Mouse (Mus musculus) testis, adult 2 months (tissue): ENCODE data around the gene Banf2. TPM values are rescaled to one million over a fixed set of nuclear protein-coding genes. Genes with fewer than 3 reads are reported as not detected.

Experiments
- H3K27ac ChIP-seq: fragments of 200-500 bp; 2 replicates; pipeline ENCODE4 v1.5.1; 2012; ENCODE audit warnings: low read depth, low read length; ENCODE audit not compliant: control insufficient read depth, insufficient read depth
- H3K27me3 ChIP-seq: fragments of 200-500 bp; 2 replicates; pipeline ENCODE4 v1.6.1; 2012; ENCODE audit warnings: mild to moderate bottlenecking, low read length, moderate library complexity; ENCODE audit not compliant: control insufficient read depth, insufficient read depth
- H3K36me3 ChIP-seq: fragments of 200-500 bp; 2 replicates; pipeline ENCODE4 v1.6.1; 2012; ENCODE audit warnings: mild to moderate bottlenecking, low read length; ENCODE audit not compliant: control insufficient read depth, insufficient read depth
- H3K4me1 ChIP-seq: fragments of 200-500 bp; 2 replicates; pipeline ENCODE4 v1.6.1; 2012; ENCODE audit warnings: low read length; ENCODE audit not compliant: control insufficient read depth, insufficient read depth
- H3K4me3 ChIP-seq: fragments of 200-500 bp; 2 replicates; pipeline ENCODE4 v1.5.1; 2012; ENCODE audit warnings: low read depth, mild to moderate bottlenecking, low read length, moderate library complexity, mixed read lengths; ENCODE audit not compliant: control insufficient read depth
- CTCF ChIP-seq: fragments of 200-500 bp; IDR thresholded peaks from 2 replicates; pipeline ENCODE4 v1.5.1; 2012; ENCODE audit warnings: low read depth, mild to moderate bottlenecking, inconsistent platforms, low read length, moderate library complexity; ENCODE audit not compliant: control insufficient read depth, insufficient read depth, insufficient replicate concordance
- POLR2A ChIP-seq: fragments of 200-500 bp; IDR thresholded peaks from 2 replicates; pipeline ENCODE4 v1.6.1; 2012; ENCODE audit warnings: low read depth, mild to moderate bottlenecking, inconsistent platforms, low read length, moderate library complexity; ENCODE audit not compliant: control insufficient read depth
- polyA plus RNA-seq: library from polyadenylated mRNA; depleted of rRNA; stranded (reverse); fragments of >200 nt; gene quantifications from 2 replicates; pipeline ENCODE4 v1.2.3, GENCODE M21; 2012

The Banf2 gene
- polyA plus RNA-seq, 1 experiment, result 212 TPM

DNA sequence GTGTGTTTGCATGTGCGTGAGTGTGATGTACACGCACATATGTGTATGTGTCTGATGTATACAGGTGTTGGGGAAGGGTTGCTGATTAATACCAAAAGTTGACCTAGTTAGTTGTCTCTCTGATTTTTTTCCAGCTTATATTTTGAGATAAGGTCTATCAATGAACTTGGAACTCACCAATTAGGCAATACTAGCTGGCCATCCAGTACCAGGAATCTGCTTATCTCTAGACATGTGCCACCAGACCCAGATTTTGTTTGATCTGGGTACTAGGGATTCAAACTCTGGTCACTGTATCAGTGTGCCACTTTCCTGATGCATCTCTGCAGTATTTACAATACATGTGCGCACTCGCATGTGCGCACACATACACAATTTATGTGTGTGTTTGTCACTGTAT lies 41.2 kb downstream of the Banf2 start:
- Histone ChIP-seq H3K27ac (no peak overlapping the region), H3K4me1 (no peaks in the 10 kb centered on the region), H3K4me3 (no peak overlapping the region), H3K36me3 (no peaks in the 10 kb centered on the region), H3K27me3 (no peaks in the 10 kb centered on the region)
- TF ChIP-seq CTCF (no peak), POLR2A (no peak)

DNA sequence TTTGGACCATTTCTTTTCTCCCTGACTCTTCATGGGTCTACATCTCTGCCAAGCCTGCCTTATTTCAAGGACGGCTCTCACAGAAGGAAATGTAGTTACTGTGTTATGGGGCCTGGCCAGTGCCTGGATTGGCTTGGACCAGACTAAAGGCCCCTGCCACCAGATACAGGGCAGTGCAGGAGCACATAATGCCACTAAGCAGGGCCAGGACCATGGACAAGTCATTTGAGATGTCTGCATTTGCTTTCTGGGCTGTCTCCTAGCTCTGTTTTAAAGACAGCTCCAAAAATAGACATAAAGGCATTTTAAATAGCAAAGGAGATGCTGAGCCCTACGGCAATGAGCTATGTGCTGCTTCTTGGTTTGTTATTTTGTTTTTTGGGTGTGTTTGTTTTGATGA lies 43.8 kb downstream of the Banf2 start:
- TF ChIP-seq POLR2A, result no peak
- TF ChIP-seq CTCF, result no peak

DNA sequence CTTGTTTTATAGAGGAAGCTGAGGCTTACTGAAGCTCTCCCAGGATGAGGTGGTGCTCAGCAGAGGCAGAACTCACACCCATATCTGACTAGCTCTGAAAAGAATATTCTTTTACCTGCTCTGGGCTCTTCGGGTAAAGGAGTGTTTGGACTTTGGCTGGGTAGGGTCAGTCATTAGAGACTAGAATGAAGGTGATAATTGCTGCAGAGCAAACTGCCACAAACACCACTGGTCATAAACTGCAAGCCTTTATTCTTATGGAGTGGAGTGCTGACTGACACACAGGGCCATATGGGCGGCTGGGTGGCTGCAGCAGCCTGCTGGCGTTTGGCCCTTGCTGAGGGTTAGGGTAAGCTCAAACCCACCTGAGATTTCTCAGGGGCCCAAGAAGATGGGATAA lies 46.0 kb downstream of the Banf2 start:
- H3K4me1 ChIP-seq, result no peaks in the 10 kb centered on the region
- H3K4me3 ChIP-seq, result no peak overlapping the region
- TF ChIP-seq CTCF, result no peak
- TF ChIP-seq POLR2A, result no peak
- no peaks in the 10 kb centered on the region for H3K36me3 ChIP-seq
- no peaks in the 10 kb centered on the region for H3K27me3 ChIP-seq
- H3K27ac ChIP-seq, result no peak overlapping the region

More for the DNA sequence above, 43.8 kb downstream of the Banf2 start:
- Histone ChIP-seq H3K27me3 (no peaks in the 10 kb centered on the region), H3K4me1 (no peaks in the 10 kb centered on the region), H3K27ac (no peak overlapping the region), H3K4me3 (no peak overlapping the region), H3K36me3 (no peaks in the 10 kb centered on the region)

DNA sequence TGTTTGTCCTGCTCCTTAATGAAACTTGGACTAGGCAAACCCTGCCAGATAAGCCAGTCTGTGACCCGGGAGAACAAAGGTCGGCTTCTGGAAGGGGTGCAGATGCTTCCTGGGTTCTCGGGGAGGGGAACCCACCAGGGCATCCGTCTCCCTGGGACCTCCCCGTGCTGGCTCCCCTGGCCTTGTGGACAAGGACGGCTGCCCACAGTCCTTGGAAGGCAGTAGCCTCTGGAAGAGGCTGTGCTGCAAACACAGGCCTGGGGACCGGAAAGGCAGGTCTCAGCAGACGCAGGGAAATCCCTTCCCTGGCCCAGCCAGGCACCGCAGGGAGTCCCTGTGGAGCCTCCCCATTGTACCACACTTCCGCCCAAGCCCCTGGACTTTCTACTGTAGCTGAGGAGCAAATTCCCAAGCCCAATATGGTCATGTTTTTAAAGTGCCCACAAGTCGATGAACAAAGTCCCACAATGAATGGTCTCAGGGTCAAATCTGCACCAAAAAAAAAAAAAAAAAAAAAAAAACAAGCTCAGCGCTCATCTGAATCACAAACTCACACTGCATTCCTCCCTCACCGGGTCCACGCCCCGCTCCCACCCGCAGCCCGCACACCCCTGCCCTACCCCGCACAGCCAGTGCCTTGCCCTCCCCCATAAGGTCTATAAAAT lies 53.5 kb downstream of the Banf2 start:
- Histone ChIP-seq H3K36me3 (no peaks in the 10 kb centered on the region), H3K4me3 (peak overlapping the region; percentile 59), H3K27ac (no peak overlapping the region), H3K27me3 (no peaks in the 10 kb centered on the region), H3K4me1 (peaks cover 4% of the 10 kb centered on the region; the same call in 1 of the 2 replicates)
- no peak for TF ChIP-seq CTCF
- no peak for TF ChIP-seq POLR2A

DNA sequence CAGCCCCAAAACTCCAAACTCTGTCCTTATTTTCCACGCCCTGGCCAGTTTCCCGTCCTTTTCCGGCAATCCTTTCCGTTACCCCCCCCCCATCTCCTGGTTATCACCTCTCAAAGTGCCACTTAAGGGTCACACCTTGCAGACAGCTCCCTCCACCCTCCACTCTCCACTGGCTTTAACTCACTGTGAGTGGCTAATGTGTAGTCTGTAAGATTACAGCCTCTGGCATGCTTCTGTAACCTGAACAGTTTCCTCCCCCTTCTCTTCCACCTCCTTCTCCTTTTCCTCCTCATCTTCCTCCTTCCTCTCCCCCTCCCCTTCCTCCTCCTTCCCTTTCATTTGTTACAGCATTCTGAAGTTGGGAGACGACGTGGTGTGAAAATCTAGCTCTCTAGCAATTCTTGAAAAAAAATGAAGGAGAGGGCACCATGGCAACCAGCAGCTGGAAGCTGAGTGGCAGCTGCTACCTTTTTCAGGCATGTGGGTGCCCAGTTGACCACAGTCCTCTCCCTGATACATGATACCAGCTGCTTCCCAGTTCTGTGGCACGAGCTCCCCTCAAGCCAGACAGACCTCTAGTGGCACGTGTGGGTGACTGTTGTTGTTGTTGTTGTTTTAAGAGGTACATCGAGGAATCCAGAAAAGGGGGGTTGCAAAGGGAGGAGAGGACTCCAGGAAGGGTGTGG lies 55.2 kb downstream of the Banf2 start:
- Histone ChIP-seq H3K27ac (no peak overlapping the region), H3K36me3 (no peaks in the 10 kb centered on the region), H3K4me3 (no peak overlapping the region), H3K4me1 (peaks cover 4% of the 10 kb centered on the region; the same call in 1 of the 2 replicates), H3K27me3 (no peaks in the 10 kb centered on the region)
- TF ChIP-seq POLR2A (no peak), CTCF (no peak)

DNA sequence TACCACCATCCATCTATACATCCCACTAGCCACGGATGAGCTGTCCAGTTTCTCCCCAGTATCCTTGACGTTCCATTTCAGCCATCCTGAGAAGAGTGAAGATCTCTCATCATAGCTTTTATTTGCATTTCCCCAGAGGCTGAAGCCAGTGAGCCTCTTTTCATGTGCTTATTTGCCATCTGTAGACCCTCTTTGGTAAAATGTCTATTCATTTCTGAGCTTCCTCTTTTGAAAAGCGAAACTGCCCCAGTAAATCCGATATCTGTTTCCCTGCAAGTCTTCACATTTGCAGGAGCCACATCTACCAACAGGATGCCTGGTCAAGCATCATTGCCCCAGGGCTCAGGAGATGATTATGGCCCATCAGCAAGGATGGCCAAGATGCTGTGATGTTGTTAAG lies 59.9 kb downstream of the Banf2 start:
- no peaks in the 10 kb centered on the region for H3K4me1 ChIP-seq
- no peaks in the 10 kb centered on the region for H3K36me3 ChIP-seq
- H3K27me3 ChIP-seq, result no peaks in the 10 kb centered on the region
- H3K4me3 ChIP-seq, result no peak overlapping the region
- TF ChIP-seq POLR2A (no peak), CTCF (no peak)
- no peak overlapping the region for H3K27ac ChIP-seq

DNA sequence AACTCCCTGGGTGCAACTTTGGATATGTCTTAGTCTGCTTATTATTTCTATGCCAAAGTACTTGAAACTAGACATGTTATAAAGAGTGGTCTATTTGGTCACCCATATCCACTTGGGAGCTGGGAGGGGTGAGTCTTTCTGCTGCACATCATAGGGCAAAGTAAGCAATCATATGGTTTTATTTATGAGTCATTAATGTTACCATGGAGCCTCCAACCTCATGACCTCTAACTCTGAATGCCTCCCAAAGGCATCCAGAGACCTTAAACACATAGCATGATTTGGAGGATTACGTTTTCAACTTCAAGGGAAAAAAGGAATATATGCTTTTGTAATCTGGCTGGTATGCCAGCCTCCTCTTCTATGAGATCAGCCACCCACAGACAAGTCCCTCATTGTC lies 61.9 kb downstream of the Banf2 start:
- H3K4me3 ChIP-seq, result no peak overlapping the region
- TF ChIP-seq POLR2A, result no peak
- no peak for TF ChIP-seq CTCF
- no peaks in the 10 kb centered on the region for H3K27me3 ChIP-seq
- H3K36me3 ChIP-seq, result no peaks in the 10 kb centered on the region
- no peaks in the 10 kb centered on the region for H3K4me1 ChIP-seq
- no peak overlapping the region for H3K27ac ChIP-seq
